Mouse (Mus musculus) MEL (cell line): ENCODE measurements around the gene Pkn3. TPM values are rescaled to one million over a fixed set of nuclear protein-coding genes. Genes with fewer than 3 reads are reported as not detected.

ENCODE experiments used
- DNase-seq: peaks from one replicate; pipeline ENCODE4 v3.0.0; 2011; ENCODE audit warnings: low read depth, low spot score
- H3K27ac ChIP-seq: 2 replicates; pipeline ENCODE4 v1.5.1; 2012; ENCODE audit warnings: low read depth, mild to moderate bottlenecking, control low read depth, low read length, moderate library complexity; ENCODE audit not compliant: control insufficient read depth
- H3K27me3 ChIP-seq, 2 experiments: fragments of 150-350 bp in 1 of 2; sonication (generic) in 1 of 2; 2 replicates each; pipeline ENCODE4 v1.6.1; 2012; ENCODE audit warnings: low read length in 2 of 2, mild to moderate bottlenecking in 2 of 2, improper control_type of control experiment in 1 of 2, moderate library complexity in 1 of 2; ENCODE audit not compliant: insufficient read depth in 2 of 2, control insufficient read depth in 1 of 2
- H3K36me3 ChIP-seq, 2 experiments: 2 replicates each; pipeline ENCODE4 v1.6.1; 2012 to 2014; ENCODE audit warnings: low read length in 2 of 2, improper control_type of control experiment in 1 of 2, inconsistent platforms in 1 of 2, mild to moderate bottlenecking in 1 of 2; ENCODE audit not compliant: insufficient read depth in 2 of 2, control insufficient read depth in 1 of 2
- H3K4me1 ChIP-seq, 2 experiments: fragments of 150-350 bp in 1 of 2; sonication (generic) in 1 of 2; 2 replicates each; pipeline ENCODE4 v1.6.1; 2012; ENCODE audit warnings: low read length in 2 of 2, improper control_type of control experiment in 1 of 2, mild to moderate bottlenecking in 1 of 2; ENCODE audit not compliant: insufficient read depth in 2 of 2, control insufficient read depth in 1 of 2
- H3K4me3 ChIP-seq, 2 experiments: fragments of 150-350 bp in 1 of 2; sonication (generic) in 1 of 2; 2 replicates each; pipeline ENCODE4 v1.5.1; 2012; ENCODE audit warnings: low read depth in 2 of 2, low read length in 2 of 2, mild to moderate bottlenecking in 2 of 2, moderate library complexity in 2 of 2, control low read depth in 1 of 2, improper control_type of control experiment in 1 of 2; ENCODE audit not compliant: control insufficient read depth in 1 of 2, insufficient read depth in 1 of 2
- H3K79me2 ChIP-seq: 2 replicates; pipeline ENCODE4 v1.6.1; 2012; ENCODE audit warnings: mild to moderate bottlenecking, low read length, moderate library complexity; ENCODE audit not compliant: control insufficient read depth, poor library complexity, insufficient read depth
- H3K9ac ChIP-seq: 2 replicates; pipeline ENCODE4 v1.6.1; 2012; ENCODE audit warnings: low read depth, mild to moderate bottlenecking, control low read depth, low read length, moderate library complexity; ENCODE audit not compliant: control insufficient read depth, poor library complexity, severe bottlenecking
- H3K9me3 ChIP-seq: fragments of 150-350 bp; sonication (generic); replicated peaks from 2 replicates; pipeline ENCODE4 v1.6.1; 2012; ENCODE audit warnings: mild to moderate bottlenecking, low read length, improper control_type of control experiment, moderate library complexity; ENCODE audit not compliant: insufficient read depth
- BHLHE40 ChIP-seq: IDR thresholded peaks from 2 replicates; pipeline ENCODE4 v1.6.1; 2012; ENCODE audit warnings: low read depth, mild to moderate bottlenecking, inconsistent platforms, low read length, improper control_type of control experiment, borderline replicate concordance
- CHD2 ChIP-seq: IDR thresholded peaks from 2 replicates; pipeline ENCODE4 v1.6.1; 2011; ENCODE audit warnings: low read length, improper control_type of control experiment
- ELF1 ChIP-seq: IDR thresholded peaks from 2 replicates; pipeline ENCODE4 v1.6.1; 2014; ENCODE audit warnings: low read depth, mild to moderate bottlenecking, inconsistent platforms, low read length, improper control_type of control experiment, moderate library complexity
- EP300 ChIP-seq, 2 experiments: IDR thresholded peaks; 2 replicates each; pipeline ENCODE4 v1.6.1; 2011; ENCODE audit warnings: improper control_type of control experiment in 2 of 2, low read length in 2 of 2, low read depth in 1 of 2, mild to moderate bottlenecking in 1 of 2
- HCFC1 ChIP-seq: IDR thresholded peaks from 2 replicates; pipeline ENCODE4 v1.6.1; 2012; ENCODE audit warnings: low read depth, mild to moderate bottlenecking, inconsistent platforms, low read length, improper control_type of control experiment, moderate library complexity
- JUND ChIP-seq: IDR thresholded peaks from 2 replicates; pipeline ENCODE4 v1.6.1; 2011; ENCODE audit warnings: low read depth, mild to moderate bottlenecking, improper control_type of control experiment, low read length
- MAX ChIP-seq: IDR thresholded peaks from 2 replicates; pipeline ENCODE4 v1.6.1; 2011; ENCODE audit warnings: low read length, improper control_type of control experiment
- MYB ChIP-seq: IDR thresholded peaks from 2 replicates; pipeline ENCODE4 v1.6.1; 2011; ENCODE audit warnings: mild to moderate bottlenecking, low read depth, low read length, improper control_type of control experiment
- MYC ChIP-seq: IDR thresholded peaks from 2 replicates; pipeline ENCODE4 v1.6.1; 2011; ENCODE audit warnings: low read depth, mild to moderate bottlenecking, low read length, improper control_type of control experiment, moderate library complexity
- NRF1 ChIP-seq: IDR thresholded peaks from 2 replicates; pipeline ENCODE4 v1.6.1; 2014; ENCODE audit warnings: low read depth, mild to moderate bottlenecking, inconsistent platforms, low read length, improper control_type of control experiment, moderate library complexity; ENCODE audit not compliant: poor library complexity, insufficient read depth, severe bottlenecking
- POLR2AphosphoS2 ChIP-seq: IDR thresholded peaks from 2 replicates; pipeline ENCODE4 v1.6.1; 2011; ENCODE audit warnings: low read length, improper control_type of control experiment
- RCOR1 ChIP-seq: IDR thresholded peaks from 2 replicates; pipeline ENCODE4 v1.6.1; 2012; ENCODE audit warnings: low read depth, mild to moderate bottlenecking, inconsistent platforms, low read length, improper control_type of control experiment
- TCF12 ChIP-seq: IDR thresholded peaks from 2 replicates; pipeline ENCODE4 v1.6.1; 2014; ENCODE audit warnings: low read depth, mild to moderate bottlenecking, inconsistent platforms, low read length, improper control_type of control experiment, moderate library complexity
- ZC3H11A ChIP-seq: IDR thresholded peaks from 2 replicates; pipeline ENCODE4 v1.6.1; 2012; ENCODE audit warnings: low read depth, mild to moderate bottlenecking, inconsistent platforms, low read length, improper control_type of control experiment
- ZMIZ1 ChIP-seq: IDR thresholded peaks from 2 replicates; pipeline ENCODE4 v1.6.1; 2012; ENCODE audit warnings: low read depth, mild to moderate bottlenecking, inconsistent platforms, low read length, improper control_type of control experiment, moderate library complexity
- polyA plus RNA-seq, 2 experiments: library from polyadenylated mRNA; stranded (reverse) in 1 of 2; unstranded in 1 of 2; fragments of >175 nt in 1 of 2; fragments of >200 nt in 1 of 2; gene quantifications; 2 replicates each; pipeline versions ENCODE4 v1.2.1 to v1.2.4; 2012; ENCODE audit warnings: low replicate concordance in 2 of 2, low read depth in 1 of 2; ENCODE audit not compliant: insufficient read length in 2 of 2, insufficient read depth in 1 of 2, missing spikeins in 1 of 2
- total RNA-seq: library from RNA; depleted of rRNA; stranded (reverse); fragments of 300-350 nt; gene quantifications from 2 replicates; pipeline ENCODE4 v1.2.3, GENCODE M21; 2012

The Pkn3 gene
- total and polyA plus RNA-seq, 3 experiments: 2.0 to 5.8 TPM; not detected in 1

DNA sequence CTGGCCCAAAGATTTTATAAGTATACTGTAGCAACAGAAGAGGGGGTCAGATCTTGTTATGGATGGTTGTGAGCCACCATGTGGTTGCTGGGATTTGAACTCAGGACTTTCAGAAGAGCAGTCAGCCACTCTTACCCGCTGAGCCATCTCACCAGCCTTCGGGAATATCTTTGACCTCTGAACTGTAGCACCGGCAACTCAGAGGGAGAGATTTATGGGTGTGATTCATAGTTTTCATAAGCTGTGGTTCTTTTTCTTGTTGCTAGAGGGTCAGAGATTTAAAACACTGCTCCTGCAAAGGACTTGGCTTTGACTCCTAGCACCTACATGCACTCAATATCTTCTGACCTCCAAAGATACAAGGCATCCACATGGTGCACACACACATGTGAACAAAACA lies 1.9 kb upstream of the Pkn3 start:
- Histone ChIP-seq H3K27ac (no peak overlapping the region), H3K27me3 (no peaks in the 10 kb centered on the region), H3K4me1 (peaks cover 0 to 5% of the 10 kb centered on the region in 2 experiments; a peak in 2 of 4 replicates), H3K4me3 (no peak overlapping the region), H3K79me2 (0 out of 2 replicates have a peak, but pooled peaks cover 1% of the 10 kb centered on the region), H3K9ac (no peak overlapping the region), H3K36me3 (peaks cover 0 to 2% of the 10 kb centered on the region in 2 experiments; a peak in 3 of 4 replicates), H3K9me3 (no peaks in the 10 kb centered on the region)
- TF ChIP-seq MYC: no peak
- TF ChIP-seq NRF1: no peak
- TF ChIP-seq CHD2: no peak
- no peak for TF ChIP-seq BHLHE40
- no peak for TF ChIP-seq TCF12
- TF ChIP-seq JUND: no peak
- no peak for TF ChIP-seq RCOR1
- TF ChIP-seq ELF1: no peak
- TF ChIP-seq ZMIZ1: no peak
- no peak for TF ChIP-seq ZC3H11A
- no peak for TF ChIP-seq POLR2AphosphoS2
- TF ChIP-seq MYB: no peak
- no peak for TF ChIP-seq EP300 (IDR thresholded peaks at IDR 0.05; ENCODE audit: low read depth in 1 of 2, low read length in 2 of 2)
- no peak for TF ChIP-seq HCFC1
- TF ChIP-seq MAX: no peak
- DNase-seq: no peak

DNA sequence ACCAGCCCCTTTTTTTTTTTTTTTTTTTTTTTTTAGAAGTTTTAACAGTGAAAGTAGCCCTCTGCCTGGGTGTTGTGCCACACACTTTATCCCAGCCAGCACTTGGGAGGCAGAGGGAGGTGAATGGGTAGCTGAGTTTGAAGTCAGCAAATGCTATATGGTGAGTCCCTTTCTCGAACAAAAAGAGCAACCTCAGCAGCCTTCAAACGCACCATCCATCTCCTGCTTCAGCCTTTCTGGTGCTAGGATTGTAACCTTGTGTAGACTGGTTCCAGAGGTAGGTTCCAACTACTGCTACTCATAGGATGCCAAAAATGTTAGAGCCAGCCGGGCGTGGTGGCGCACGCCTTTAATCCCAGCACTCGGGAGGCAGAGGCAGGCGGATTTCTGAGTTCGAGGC lies 1.0 kb upstream of the Pkn3 start:
- no peak overlapping the region for H3K4me3 ChIP-seq

More for the DNA sequence above, 1.0 kb upstream of the Pkn3 start:
- TF ChIP-seq TCF12 (no peak), JUND (no peak), ZMIZ1 (no peak)
- DNase-seq: peak; percentile 38
- Histone ChIP-seq H3K9ac (no peak overlapping the region), H3K79me2 (no peaks in the 10 kb centered on the region), H3K27ac (no peak overlapping the region), H3K9me3 (no peaks in the 10 kb centered on the region), H3K36me3 (peaks cover 0 to 2% of the 10 kb centered on the region in 2 experiments; a peak in 1 of 4 replicates), H3K4me1 (peaks cover 0 to 5% of the 10 kb centered on the region in 2 experiments; a peak in 2 of 4 replicates), H3K27me3 (no peaks in the 10 kb centered on the region)
